Mouse (Mus musculus) adrenal gland, postnatal 10 days (tissue): ENCODE measurements at regions not wholly inside any gene's neighbourhood (a gene's known extent, or its start where the extent isn't known, plus 50 kb on each side); places are given as distances from the start of the nearest gene placed in this dataset. TPM values are rescaled to one million over a fixed set of nuclear protein-coding genes. Genes with fewer than 3 reads are reported as not detected.
A peak's percentile ranks its signal among the peaks of the same experiment; 100 is the strongest.
"Not testable (repeated sequence)": the region's sequence is repeated elsewhere in the genome, so short reads cannot be mapped to it uniquely, and the experiment has no call there.

Experiments used
- DNase-seq: peaks from one replicate; pipeline ENCODE4 v3.0.0; 2021; ENCODE audit warnings: mixed read lengths
- microRNA-seq: library from miRNA; unstranded; fragments of <30 nt; microRNA quantifications from one replicate; pipeline ENCODE4 v1.2.0, GENCODE M21; 2021

DNA sequence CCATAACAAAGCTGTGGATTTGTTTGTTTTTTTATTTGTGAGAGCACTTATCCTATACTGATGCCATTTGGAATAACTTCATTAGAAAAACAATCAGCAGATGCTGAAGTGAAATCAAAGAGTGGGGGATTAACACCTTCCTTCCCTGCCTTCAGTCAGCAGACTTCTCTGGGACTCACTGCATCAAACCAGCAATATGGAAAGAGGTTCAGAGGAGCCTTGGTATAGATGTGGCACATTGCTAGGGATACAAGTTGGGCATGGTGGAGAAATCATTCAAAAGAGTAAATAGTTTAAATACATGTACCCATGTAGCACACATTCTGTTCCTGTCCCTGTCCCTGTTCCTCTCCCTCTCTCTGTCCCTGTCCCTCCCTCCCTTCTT, 364.0 kb upstream of the Rgs18 start:
- DNase-seq: no peak

DNA sequence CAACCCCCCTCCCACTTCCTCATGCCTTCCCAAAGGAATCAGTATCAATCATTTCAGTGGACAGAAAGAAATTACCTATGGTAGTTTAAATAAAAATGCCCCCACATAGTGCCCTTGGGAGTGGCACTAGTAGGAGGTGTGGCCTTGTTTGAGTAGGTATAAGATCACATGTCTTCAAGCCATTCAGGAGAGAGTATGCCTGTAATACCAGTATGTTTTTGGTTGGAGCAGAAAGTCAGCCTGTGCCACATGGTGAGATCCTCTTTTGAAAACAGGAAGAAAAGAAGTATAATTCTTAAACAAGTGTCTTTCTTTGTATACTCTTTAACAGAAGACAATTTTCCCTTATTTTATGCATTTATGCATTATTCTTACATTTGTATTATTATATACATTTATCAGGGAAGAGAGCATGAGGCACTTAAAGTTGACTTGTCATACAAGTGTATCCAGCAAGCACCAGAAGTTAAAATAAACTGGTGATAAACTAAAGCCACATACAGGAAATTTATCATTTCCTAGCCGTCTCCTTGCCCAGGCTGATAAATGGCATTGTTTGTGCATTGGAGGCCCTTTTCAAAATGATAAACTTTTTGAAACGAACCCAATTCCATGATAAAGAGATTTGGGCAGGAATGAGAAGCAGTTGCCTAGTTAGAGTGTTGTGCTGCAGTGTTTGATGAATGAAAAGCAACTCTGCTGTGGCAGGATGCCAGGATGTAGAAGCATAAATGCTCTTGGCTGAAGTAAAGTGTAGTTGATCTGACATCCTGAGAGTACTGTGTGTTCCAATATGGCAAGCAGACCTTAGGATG, 363.4 kb upstream of the Rgs18 start:
- DNase-seq: no peak

DNA sequence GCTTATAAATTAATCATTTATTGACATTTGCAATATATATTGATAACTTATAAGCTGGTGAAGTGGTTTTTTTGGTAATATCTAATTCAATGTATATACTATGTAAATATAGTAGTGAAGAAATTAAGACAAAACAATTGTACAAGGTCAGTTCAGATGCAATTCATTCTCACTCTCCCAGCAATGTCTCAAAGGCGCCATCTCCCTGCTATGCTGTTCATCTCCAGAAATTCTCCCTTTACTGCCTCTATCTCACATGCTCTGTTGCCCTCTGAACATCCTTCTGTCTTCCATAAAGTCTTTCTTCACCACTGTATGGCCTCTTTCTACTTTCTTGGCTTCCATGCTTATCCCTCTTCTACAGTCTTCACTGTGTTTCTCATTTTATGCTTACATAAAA, 355.8 kb upstream of the Rgs18 start:
- DNase-seq: no peak

DNA sequence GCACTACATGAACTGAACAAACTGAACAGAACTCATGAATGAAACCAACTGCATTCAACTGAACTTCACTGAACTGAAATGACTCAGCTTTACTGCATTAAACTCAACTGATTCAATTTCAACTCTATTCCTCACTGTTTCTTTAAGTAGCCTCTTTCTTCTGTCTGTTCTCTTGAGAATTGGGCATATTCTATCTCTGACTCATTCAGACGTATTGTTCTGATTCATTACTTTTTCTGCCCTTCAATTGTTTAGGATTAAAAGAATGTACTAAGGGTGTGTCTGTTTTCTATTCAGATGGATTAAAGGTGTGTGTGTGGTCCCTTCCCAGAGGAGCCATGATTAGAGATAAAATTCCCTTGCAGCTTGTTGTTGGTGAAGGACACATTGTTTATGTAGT, 337.9 kb upstream of the Rgs18 start:
- DNase-seq: no peak

DNA sequence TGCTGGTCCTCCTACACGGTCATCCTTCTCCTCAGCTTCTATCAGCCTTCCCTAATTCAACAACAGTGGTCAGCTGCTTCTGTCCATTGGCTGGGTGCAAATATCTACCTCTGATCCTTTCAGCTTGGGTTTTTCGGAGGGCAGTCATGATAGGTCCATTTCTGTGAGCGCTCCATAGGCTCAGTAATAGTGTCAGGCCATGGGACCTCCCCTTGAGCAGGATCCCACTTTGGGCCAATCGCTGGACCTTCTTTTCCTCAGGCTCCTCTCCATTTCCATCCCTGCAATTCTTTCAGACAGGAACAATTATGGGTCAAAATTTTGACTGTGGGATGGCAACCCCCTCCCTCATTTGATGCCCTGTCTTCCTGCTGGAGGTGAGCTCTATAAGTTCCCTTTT, 331.5 kb upstream of the Rgs18 start:
- DNase-seq: not testable (repeated sequence)

DNA sequence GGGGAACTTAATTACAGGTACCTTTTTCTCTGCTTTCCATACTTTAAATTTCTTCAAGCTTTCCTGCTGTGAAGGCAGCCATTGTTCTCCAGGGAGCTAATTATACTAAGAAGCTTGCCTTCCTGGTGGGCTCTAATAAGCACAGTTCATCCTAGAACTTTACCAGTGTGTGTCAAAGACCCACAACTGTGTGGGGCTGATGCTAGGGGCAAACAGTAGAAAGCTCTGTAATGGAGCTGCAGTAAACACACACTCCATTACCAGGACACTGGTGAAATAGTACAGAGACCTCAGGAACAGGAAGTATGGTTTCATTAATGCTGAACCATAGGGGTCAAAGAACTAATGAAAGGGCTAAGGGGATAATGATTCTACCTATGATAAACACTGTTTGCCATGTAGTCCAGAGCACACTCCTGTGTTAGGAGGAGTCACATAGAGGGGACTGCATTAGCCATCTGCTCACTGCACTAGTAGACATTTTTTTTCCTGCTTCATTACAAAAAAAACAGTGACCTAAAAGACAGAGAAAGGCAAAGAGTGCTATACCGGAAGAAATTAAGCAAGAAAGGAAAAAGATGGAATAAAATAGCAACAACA, 290.1 kb upstream of the Rgs18 start:
- no peak for DNase-seq

DNA sequence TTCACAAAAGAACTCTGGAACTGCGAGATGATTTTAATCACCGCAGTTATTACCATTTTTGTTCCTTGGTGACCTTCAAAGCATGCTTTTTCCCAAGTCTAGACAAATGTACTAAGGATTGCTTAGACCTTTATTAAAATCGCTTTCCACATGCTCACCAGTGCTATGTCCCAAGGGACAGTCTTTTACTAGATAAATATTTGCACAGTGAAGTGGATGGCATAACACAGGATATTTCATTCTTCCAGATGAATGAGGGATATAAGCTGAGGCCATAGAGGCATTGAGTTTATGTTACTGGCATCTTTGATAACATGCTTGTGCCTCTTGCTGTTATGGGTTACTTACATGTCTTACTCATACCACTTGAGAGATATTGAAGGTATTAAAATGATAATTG, 289.1 kb upstream of the Rgs18 start:
- no peak for DNase-seq

DNA sequence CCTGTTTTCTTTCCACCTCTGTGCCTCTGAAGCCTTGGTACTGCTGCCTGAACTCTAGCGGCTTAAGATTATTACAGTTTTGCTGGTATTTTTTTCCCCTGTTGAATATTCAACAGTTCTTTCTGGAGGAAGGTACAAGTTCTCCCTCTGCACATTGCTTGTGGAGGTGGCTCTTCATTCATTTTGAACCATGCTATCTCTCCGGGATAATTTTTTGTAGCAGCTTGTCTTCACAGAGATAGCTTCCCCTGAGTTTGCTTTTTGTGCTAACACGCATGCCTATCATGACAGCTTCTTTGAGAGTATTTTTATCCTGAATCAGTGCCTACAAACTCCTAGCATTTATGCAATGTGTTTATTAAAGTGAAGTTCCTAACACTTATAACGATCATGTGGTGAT, 240.4 kb upstream of the Rgs18 start:
- no peak for DNase-seq

DNA sequence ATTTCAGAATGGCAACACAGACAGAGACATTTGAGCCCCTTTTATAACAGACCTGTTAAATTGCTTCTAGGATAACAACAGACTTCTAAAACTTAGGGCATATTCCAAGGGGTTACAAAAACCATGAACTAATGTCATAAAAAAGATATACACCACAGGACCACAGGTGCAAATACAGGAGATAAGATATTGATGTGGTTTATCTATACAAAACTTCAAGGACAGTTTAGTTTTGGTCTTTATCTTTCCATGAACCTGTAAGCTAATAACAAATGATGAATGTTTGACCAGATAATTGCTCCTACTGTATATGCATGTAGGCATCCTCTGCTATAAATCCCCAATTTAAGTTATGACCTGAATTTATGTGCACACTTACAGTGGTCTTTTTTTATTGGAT, 235.6 kb upstream of the Rgs18 start:
- DNase-seq: no peak

DNA sequence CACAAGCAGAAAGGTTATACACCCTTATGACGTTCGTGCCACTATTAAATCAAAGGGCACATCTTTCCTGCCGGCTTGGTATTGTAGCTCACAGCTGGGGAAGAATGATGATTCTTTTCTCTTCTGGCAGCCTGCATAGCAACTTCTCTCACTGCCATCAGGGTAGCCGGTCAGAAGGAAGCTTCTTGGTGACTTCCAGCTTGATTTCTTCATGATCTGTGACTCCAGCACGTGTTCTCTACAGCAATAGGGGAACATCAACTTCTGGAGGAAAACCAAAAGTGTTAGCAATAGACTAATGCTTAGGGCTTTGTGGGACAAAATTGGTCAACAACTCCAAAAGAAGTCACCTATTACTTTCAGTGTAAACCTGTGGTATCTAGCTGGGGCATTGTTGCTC, 202.9 kb upstream of the Rgs18 start:
- DNase-seq: no peak

DNA sequence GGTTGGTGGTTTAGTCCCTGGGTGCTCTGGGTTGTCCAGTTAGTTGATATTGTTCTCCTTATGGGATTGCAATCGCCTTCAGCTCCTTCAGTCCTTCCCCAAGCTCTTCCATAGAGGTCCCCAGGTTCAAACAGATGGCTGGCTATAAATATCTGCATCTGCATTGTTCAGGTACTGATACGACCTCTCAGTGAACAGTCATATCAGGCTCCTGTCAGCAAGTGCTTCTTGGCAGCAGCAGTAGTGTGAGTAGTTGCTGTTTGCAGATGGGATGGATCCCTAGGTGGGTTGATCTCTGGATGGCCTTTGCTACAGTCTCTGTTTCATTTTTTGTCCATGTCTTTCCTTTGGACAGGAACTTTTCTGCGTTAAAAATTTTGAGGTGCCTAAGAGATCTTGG, 190.5 kb upstream of the Rgs18 start:
- no peak for DNase-seq

DNA sequence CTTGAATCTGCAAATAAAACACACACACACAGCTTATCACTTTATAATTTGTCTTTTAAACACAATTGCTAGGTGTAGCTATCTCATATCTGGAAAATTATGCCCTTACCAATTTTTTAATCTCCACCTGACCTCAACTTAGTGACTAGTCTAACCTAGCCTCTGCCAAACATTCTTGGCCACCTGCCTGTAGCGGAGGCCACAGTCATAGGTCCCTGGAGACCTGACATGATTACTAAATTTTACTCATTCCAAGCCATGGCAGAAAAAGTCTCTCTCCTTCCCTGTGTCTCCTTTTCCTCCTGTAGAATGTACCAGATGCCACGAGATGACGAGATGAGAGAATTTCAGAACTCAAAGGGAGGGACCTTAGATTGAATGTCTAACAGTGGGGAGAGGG, 163.8 kb upstream of the Rgs18 start:
- peak; percentile 49 for DNase-seq

DNA sequence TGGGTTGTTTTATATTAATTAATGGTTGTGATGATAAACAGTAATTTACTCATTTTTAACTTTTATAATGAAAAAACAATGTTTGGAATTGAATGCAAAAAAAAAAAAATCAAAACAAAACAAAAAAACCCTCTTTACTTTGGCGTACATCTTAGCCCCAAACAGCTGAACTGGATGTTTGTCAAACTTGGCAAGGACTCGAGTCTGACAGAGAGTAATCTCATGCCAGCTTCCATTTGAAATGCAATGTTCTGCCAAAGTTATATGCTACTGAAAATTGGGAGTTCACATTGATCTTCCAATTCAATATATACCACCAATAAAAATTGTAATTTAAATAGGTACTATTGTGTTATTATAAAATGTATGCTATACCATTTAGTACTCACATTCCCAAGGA, 150.9 kb upstream of the Rgs18 start:
- DNase-seq: no peak

DNA sequence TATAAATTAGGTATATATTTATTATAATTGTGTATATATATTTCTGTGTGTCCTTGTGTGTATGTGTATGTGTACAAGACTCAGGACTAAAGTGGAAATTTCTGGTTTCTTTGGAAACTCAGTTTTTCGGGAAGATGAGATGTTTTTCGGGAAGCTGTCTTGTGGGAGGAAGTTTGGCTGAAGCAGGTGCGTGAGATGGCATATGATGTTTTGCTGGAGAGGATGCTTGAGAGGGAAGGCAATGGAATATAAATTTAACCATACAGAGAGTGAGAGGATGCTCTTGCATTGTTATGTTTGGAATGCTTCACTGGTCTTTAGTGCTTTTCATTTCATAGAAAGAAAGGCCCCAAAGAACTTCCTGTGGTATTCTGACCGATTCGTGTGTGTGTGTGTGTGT, 141.3 kb upstream of the Rgs18 start:
- DNase-seq: no peak

DNA sequence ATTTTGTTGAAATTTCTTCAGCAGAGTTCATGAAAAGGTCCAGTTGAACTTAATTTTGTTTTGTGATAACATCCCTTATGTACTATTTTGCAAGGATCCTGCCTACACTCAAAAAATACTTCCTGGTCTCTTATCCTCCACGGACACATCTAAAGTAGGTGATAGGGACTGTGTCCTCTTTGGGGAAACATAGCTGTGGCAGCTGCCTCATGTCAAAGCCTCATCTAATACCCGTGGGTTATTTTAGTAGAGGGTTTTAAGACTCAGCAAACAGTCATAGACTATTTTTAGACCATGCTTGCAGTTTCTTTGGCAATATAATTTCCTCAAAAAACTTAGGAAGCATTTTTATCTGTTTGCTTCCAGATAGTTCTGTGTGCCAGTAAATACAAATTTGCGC, 127.8 kb upstream of the Rgs18 start:
- DNase-seq: no peak

DNA sequence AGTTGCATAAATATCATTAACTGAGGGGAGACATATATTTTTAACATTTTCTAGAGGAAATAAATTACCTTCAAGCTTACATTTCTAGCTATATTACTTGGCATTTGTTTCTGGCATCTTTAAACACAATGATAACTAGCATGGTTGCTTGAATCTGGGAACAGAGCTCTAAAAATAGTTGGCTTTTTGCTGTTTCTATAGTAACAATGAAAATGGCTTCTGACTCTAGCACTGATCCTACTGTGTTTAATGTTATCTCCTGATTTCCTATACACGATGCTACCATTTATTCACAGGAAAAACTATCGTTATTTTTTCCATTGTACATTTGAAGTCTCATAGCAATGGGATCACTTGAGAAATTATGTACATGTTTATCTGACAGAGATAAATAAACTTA, 108.4 kb upstream of the Rgs18 start:
- no peak for DNase-seq

DNA sequence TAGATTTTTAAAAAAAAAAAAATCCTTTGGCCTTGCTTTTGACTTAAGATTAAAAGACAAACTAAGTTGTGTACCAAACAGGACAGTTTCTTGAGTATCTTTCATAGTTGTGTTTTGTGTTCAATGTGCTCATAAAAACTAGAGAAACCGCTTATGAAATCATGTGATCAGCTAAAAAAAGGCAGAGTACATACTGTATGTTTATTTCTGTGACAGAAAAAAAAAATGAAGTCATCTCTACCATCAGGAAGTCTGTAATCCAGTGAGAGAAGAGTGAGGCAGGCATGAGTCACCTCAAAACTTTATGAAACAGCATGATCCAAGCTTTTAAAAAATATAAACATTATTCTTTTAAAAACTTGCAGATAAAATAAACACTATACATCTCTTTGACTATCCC, 86.9 kb upstream of the Rgs18 start:
- no peak for DNase-seq

Small RNA genes in the stretch of these regions (microRNA-seq; reads per million reads assigned to microRNA genes)
- gene Gm25708: not detected
